Mouse (Mus musculus) cerebellum, adult (tissue): ENCODE measurements around the gene Oas1d.
"Not testable (repeated sequence)": the region's sequence is repeated elsewhere in the genome, so short reads cannot be mapped to it uniquely, and the experiment has no call there.

Source experiments
- ATAC-seq: cut with Nextera tagmentation; 2 replicates; pipeline ENCODE4 v1.9.2; 2017; ENCODE audit warnings: mild to moderate bottlenecking, moderate library complexity, mixed read lengths; ENCODE audit not compliant: insufficient number of reproducible peaks, low FRiP score, low TSS enrichment

The Oas1d gene

GRCm38 (mm10) chr5:120898726-120899125 lies 15.6 kb upstream of the Oas1d start:
- ATAC-seq: no peak

GRCm38 (mm10) chr5:120900666-120901065 lies 13.7 kb upstream of the Oas1d start:
- no peak for ATAC-seq

GRCm38 (mm10) chr5:120902056-120902455 lies 12.3 kb upstream of the Oas1d start:
- ATAC-seq: no peak

- not testable (repeated sequence) for ATAC-seq
Measured at GRCm38 (mm10) chr5:120906791-120907733, 7.3 kb upstream of the Oas1d start, which contains the start of gene Oas1a. Gene Oas1a (minus strand): TSS chr5:120907521.

GRCm38 (mm10) chr5:120908196-120908920 lies 6.0 kb upstream of the Oas1d start:
- no peak for ATAC-seq

- ATAC-seq: not testable (repeated sequence)
Measured at GRCm38 (mm10) chr5:120919156-120919935, 5.0 kb downstream of the Oas1d start.

GRCm38 (mm10) chr5:120920296-120920695 lies 6.0 kb downstream of the Oas1d start:
- no peak for ATAC-seq

GRCm38 (mm10) chr5:120923969-120924368 lies 9.6 kb downstream of the Oas1d start:
- ATAC-seq: no peak

- ATAC-seq: not testable (repeated sequence)
Measured at GRCm38 (mm10) chr5:120924520-120924919, 10.2 kb downstream of the Oas1d start.

GRCm38 (mm10) chr5:120926311-120926710 lies 12.0 kb downstream of the Oas1d start:
- ATAC-seq: not testable (repeated sequence)

GRCm38 (mm10) chr5:120927036-120927435 lies 12.7 kb downstream of the Oas1d start:
- no peak for ATAC-seq

- no peak for ATAC-seq
Measured at GRCm38 (mm10) chr5:120933966-120934365, 19.6 kb downstream of the Oas1d start.

GRCm38 (mm10) chr5:120937841-120938240 lies 23.5 kb downstream of the Oas1d start:
- no peak for ATAC-seq

GRCm38 (mm10) chr5:120938586-120938985 lies 24.2 kb downstream of the Oas1d start:
- ATAC-seq: no peak

- ATAC-seq: no peak
Measured at GRCm38 (mm10) chr5:120942076-120942475, 27.7 kb downstream of the Oas1d start.

GRCm38 (mm10) chr5:120952242-120952770 lies 38.0 kb downstream of the Oas1d start:
- ATAC-seq: no peak

GRCm38 (mm10) chr5:120953974-120954373 lies 39.6 kb downstream of the Oas1d start:
- 0 out of 2 replicates have a peak, but pooled peaks have one; percentile 6 for ATAC-seq

- no peak for ATAC-seq
Measured at GRCm38 (mm10) chr5:120961004-120961403, 46.7 kb downstream of the Oas1d start.

GRCm38 (mm10) chr5:120966156-120966555 lies 51.8 kb downstream of the Oas1d start:
- no peak for ATAC-seq

GRCm38 (mm10) chr5:120966894-120967293 lies 52.6 kb downstream of the Oas1d start:
- ATAC-seq: no peak
